Comparison of ENCODE assay signal across 12 mouse cellular contexts in genomic region chr8:124556658-124557057, GRCm38 (mm10). TPM values are rescaled to one million over a fixed set of nuclear protein-coding genes. Genes with fewer than 3 reads are reported as not detected.
DNase-seq lines count a peak whose midpoint lies in the region; ATAC-seq and TF ChIP-seq lines count a peak whose summit lies in the region.
"Had no signal": no experiment of that assay in that cellular context is flagged by ENCODE, and none has a peak within 500 bp of the region (broad histone marks: within the 10 kb centered on the region; RNA-seq: fewer than 3 reads in every experiment).

No protein-coding gene starts in this region.

- no peak for TF ChIP-seq CTCF in kidney, adult 2 months (conservative IDR thresholded peaks at IDR 0.05; ENCODE audit: insufficient read depth, insufficient read length, low read depth, low read length)

- no peaks in the 10 kb centered on the region for H3K9me3 ChIP-seq in hindbrain, embryonic 10.5 days
- no peaks in the 10 kb centered on the region for H3K9me3 ChIP-seq in midbrain, embryonic 13.5 days
- H3K9me3 ChIP-seq: embryonic facial prominence, embryonic 12.5 days; G1E had no signal

- WGBS in hindbrain, embryonic 10.5 days: 63% methylated on average over 13 of the region's 13 CpGs
- 58% methylated on average over 13 of the region's 13 CpGs for WGBS in midbrain, embryonic 13.5 days
- WGBS in kidney, adult 2 months: 84% methylated on average over 13 of the region's 13 CpGs

- peaks cover 25% of the 10 kb centered on the region for H3K4me1 ChIP-seq in hindbrain, embryonic 10.5 days (replicated peaks)
- H3K4me1 ChIP-seq in midbrain, embryonic 13.5 days (replicated peaks): peaks cover 14% of the 10 kb centered on the region
- H3K4me1 ChIP-seq in kidney, adult 2 months (ENCODE audit: control insufficient read depth, insufficient read depth, low read length): no peaks in the 10 kb centered on the region
- H3K4me1 ChIP-seq: embryonic facial prominence, embryonic 12.5 days had no signal

- 0 out of 2 replicates have a peak overlapping the region, but pooled peaks have one; percentile 28 for H3K9ac ChIP-seq in midbrain, embryonic 13.5 days (replicated peaks)
- H3K9ac ChIP-seq: embryonic facial prominence, embryonic 12.5 days had no signal

- peak; percentile 66 for ATAC-seq in midbrain, embryonic 13.5 days

- H3K27ac ChIP-seq in hindbrain, embryonic 10.5 days: peak overlapping the region; percentile 41; the same call in 1 of the 2 replicates
- no peak overlapping the region; the same call in 1 of the 2 replicates for H3K27ac ChIP-seq in midbrain, embryonic 13.5 days
- no peak overlapping the region for H3K27ac ChIP-seq in kidney, adult 2 months (ENCODE audit: insufficient read depth, low read depth, low read length)
- H3K27ac ChIP-seq: embryonic facial prominence, embryonic 12.5 days; kidney, postnatal 0 days had no signal

- no peak overlapping the region for H3K4me2 ChIP-seq in midbrain, embryonic 13.5 days (replicated peaks)
- H3K4me2 ChIP-seq: embryonic facial prominence, embryonic 12.5 days had no signal

- DNase-seq in Muller cell, postnatal 12 days (ENCODE audit: inconsistent ontology term): peak; percentile 27
- peak; percentile 41 for DNase-seq in cerebellum, adult 8-10 months
- peak; percentile 54 for DNase-seq in hindbrain, embryonic 10.5 days (ENCODE audit: low spot score)
- DNase-seq in kidney, adult 2 months: no peak
- DNase-seq in kidney, postnatal 25 days: no peak
- DNase-seq in adrenal gland, postnatal 4 days (ENCODE audit: low spot score in 2 of 2): no peak
- DNase-seq in thymus, postnatal 0 days (ENCODE audit: low spot score): no peak

- TF ChIP-seq POLR2A in kidney, adult 2 months (IDR thresholded peaks at IDR 0.05; ENCODE audit: low read depth, low read length): no peak

- no peak overlapping the region for H3K4me3 ChIP-seq in hindbrain, embryonic 10.5 days
- no peak overlapping the region for H3K4me3 ChIP-seq in midbrain, embryonic 13.5 days (replicated peaks)
- no peak overlapping the region for H3K4me3 ChIP-seq in kidney, adult 2 months (ENCODE audit: insufficient read depth, low read depth, low read length)
- H3K4me3 ChIP-seq: embryonic facial prominence, embryonic 12.5 days; myocyte had no signal

- H3K27me3 ChIP-seq in hindbrain, embryonic 10.5 days (ENCODE audit: insufficient read depth, poor library complexity, severe bottlenecking): no peaks in the 10 kb centered on the region
- no peaks in the 10 kb centered on the region for H3K27me3 ChIP-seq in midbrain, embryonic 13.5 days
- H3K27me3 ChIP-seq in kidney, adult 2 months (replicated peaks; ENCODE audit: control insufficient read depth, insufficient read depth, low read length): no peaks in the 10 kb centered on the region
- H3K27me3 ChIP-seq: embryonic facial prominence, embryonic 12.5 days had no signal

- H3K36me3 ChIP-seq in hindbrain, embryonic 10.5 days: peaks cover 14% of the 10 kb centered on the region
- peaks cover 14% of the 10 kb centered on the region for H3K36me3 ChIP-seq in midbrain, embryonic 13.5 days
- no peaks in the 10 kb centered on the region for H3K36me3 ChIP-seq in kidney, adult 2 months (ENCODE audit: control insufficient read depth, insufficient read depth, low read length)

RNA-seq across cellular contexts. Expression of gene Agt, which starts 12.8 kb away (rescaled TPM):
- not detected in 2 replicates for polyA plus RNA-seq in hindbrain, embryonic 10.5 days (2016; fragmentation: Nextera tagmentation; extraction: Ambion mirVana)
- not detected in 2 replicates for polyA plus RNA-seq in midbrain, embryonic 13.5 days (2015; fragmentation: Nextera tagmentation; extraction: Ambion mirVana)
- 91.6 and 136 TPM in 2 replicates for polyA plus RNA-seq in kidney, adult 2 months (2012; rRNA removed)
- 100 to 1,000 TPM in 1 of 2 experiments, 1 to 10 TPM in 1; 8.3 to 104 TPM for total RNA-seq in adrenal gland, postnatal 4 days (2021)
- 2.1 and 2.7 TPM in 2 replicates for polyA plus RNA-seq in thymus, postnatal 0 days (2015; fragmentation: Nextera tagmentation; extraction: Ambion mirVana)
- total RNA-seq: G1E had no signal
- polyA plus RNA-seq: G1E had no signal

RNA-seq across cellular contexts. Expression of gene Capn9, which starts 19.3 kb away (rescaled TPM):
- not detected in 2 replicates for polyA plus RNA-seq in hindbrain, embryonic 10.5 days (2016; fragmentation: Nextera tagmentation; extraction: Ambion mirVana)
- polyA plus RNA-seq in midbrain, embryonic 13.5 days (2015; fragmentation: Nextera tagmentation; extraction: Ambion mirVana): 0.07 and 0.10 TPM in 2 replicates
- not detected in 2 replicates for polyA plus RNA-seq in kidney, adult 2 months (2012; rRNA removed)
- under 1 TPM; 0.23 to 0.59 TPM for total RNA-seq in adrenal gland, postnatal 4 days (2021)
- polyA plus RNA-seq in thymus, postnatal 0 days (2015; fragmentation: Nextera tagmentation; extraction: Ambion mirVana): 0.14 and 0.37 TPM in 2 replicates
- total RNA-seq: G1E had no signal
- polyA plus RNA-seq: embryonic facial prominence, embryonic 12.5 days; G1E had no signal

RNA-seq across cellular contexts. Expression of gene Cog2, which starts 36.1 kb away (rescaled TPM):
- 41.1 and 43.3 TPM in 2 replicates for polyA plus RNA-seq in hindbrain, embryonic 10.5 days (2016; fragmentation: Nextera tagmentation; extraction: Ambion mirVana)
- 38.2 and 40.6 TPM in 2 replicates for polyA plus RNA-seq in midbrain, embryonic 13.5 days (2015; fragmentation: Nextera tagmentation; extraction: Ambion mirVana)
- 21.2 and 21.3 TPM in 2 replicates for polyA plus RNA-seq in kidney, adult 2 months (2012; rRNA removed)
- 10 to 100 TPM; 51.6 to 53.8 TPM for total RNA-seq in adrenal gland, postnatal 4 days (2021)
- 35.6 and 40.5 TPM in 2 replicates for polyA plus RNA-seq in thymus, postnatal 0 days (2015; fragmentation: Nextera tagmentation; extraction: Ambion mirVana)

Comparison
In these comparisons a context has a peak if more than half of its experiments do, and no peak if none do; other contexts are left out.
1. DNase-seq: peak in Muller cell, postnatal 12 days (single experiment), cerebellum, adult 8-10 months (single experiment) and hindbrain, embryonic 10.5 days (single experiment); none in kidney, adult 2 months (single experiment), kidney, postnatal 25 days (0 of 2), adrenal gland, postnatal 4 days (0 of 2) and thymus, postnatal 0 days (single experiment).
2. RNA of gene Agt, which starts 12.8 kb away (polyA plus RNA-seq): 91.6 to 136 TPM in kidney, adult 2 months; 2.1 to 2.7 TPM in thymus, postnatal 0 days, not detected in midbrain, embryonic 13.5 days and not detected in hindbrain, embryonic 10.5 days; every median in the first group is over 10 times any median in the second.